Mouse (Mus musculus) adrenal gland, postnatal 4 days (tissue): ENCODE data around the gene Il12rb1. TPM values are rescaled to one million over a fixed set of nuclear protein-coding genes. Genes with fewer than 3 reads are reported as not detected.

Experiments
- DNase-seq, 2 experiments: peaks; one replicate each; pipeline ENCODE4 v3.0.0; 2021 to 2022; ENCODE audit warnings: low spot score in 2 of 2, mixed read lengths in 2 of 2
- total RNA-seq, 2 experiments: library from RNA; stranded (reverse); gene quantifications; 2 replicates each; pipeline ENCODE4 v1.2.3; 2021

The Il12rb1 gene
- total RNA-seq, 2 experiments from 2014 or later, result 0.22 to 0.37 TPM

GRCm38 (mm10) chr8:70849333-70849990 lies 41.2 kb downstream of the Il12rb1 start:
- DNase-seq, result no peak

- no peak for DNase-seq
Observed at GRCm38 (mm10) chr8:70850132-70850845, 42.0 kb downstream of the Il12rb1 start.

GRCm38 (mm10) chr8:70850947-70851346 lies 42.7 kb downstream of the Il12rb1 start:
- no peak for DNase-seq

- no peak for DNase-seq
Observed at GRCm38 (mm10) chr8:70851837-70852236, 43.6 kb downstream of the Il12rb1 start.

GRCm38 (mm10) chr8:70852595-70853231 lies 44.5 kb downstream of the Il12rb1 start:
- DNase-seq, result no peak

- no peak for DNase-seq
Observed at GRCm38 (mm10) chr8:70853863-70854262, 45.6 kb downstream of the Il12rb1 start.

- no peak for DNase-seq
Observed at GRCm38 (mm10) chr8:70856028-70856427, 47.8 kb downstream of the Il12rb1 start.

- no peak for DNase-seq
Observed at GRCm38 (mm10) chr8:70856541-70857197, 48.4 kb downstream of the Il12rb1 start.

GRCm38 (mm10) chr8:70857516-70857915 lies 49.3 kb downstream of the Il12rb1 start:
- no peak for DNase-seq

GRCm38 (mm10) chr8:70862824-70863641 lies 54.8 kb downstream of the Il12rb1 start, which contains the start of gene Kcnn1:
TSS of gene Kcnn1 (minus strand) at chr8:70863258.
- DNase-seq, result no peak

- no peak for DNase-seq
Observed at GRCm38 (mm10) chr8:70863956-70864711, 55.9 kb downstream of the Il12rb1 start.

- no peak for DNase-seq
Observed at GRCm38 (mm10) chr8:70864712-70865221, 56.5 kb downstream of the Il12rb1 start.

- peak; percentile 92 to 98 for DNase-seq
Observed at GRCm38 (mm10) chr8:70865350-70866000, 57.2 kb downstream of the Il12rb1 start.

- no peak for DNase-seq
Observed at GRCm38 (mm10) chr8:70866001-70866520, 57.8 kb downstream of the Il12rb1 start.

- no peak for DNase-seq
Observed at GRCm38 (mm10) chr8:70866566-70866965, 58.3 kb downstream of the Il12rb1 start.

- no peak for DNase-seq
Observed at GRCm38 (mm10) chr8:70868559-70869198, 60.4 kb downstream of the Il12rb1 start.

GRCm38 (mm10) chr8:70869199-70869571 lies 60.9 kb downstream of the Il12rb1 start:
- no peak for DNase-seq

- DNase-seq, result peak in 1 of 2 experiments; percentile 54
Observed at GRCm38 (mm10) chr8:70869601-70870041, 61.4 kb downstream of the Il12rb1 start.
